Mouse (Mus musculus) liver, embryonic 14.5 days (tissue): ENCODE measurements around the gene Atf3. TPM values are rescaled to one million over a fixed set of nuclear protein-coding genes. Genes with fewer than 3 reads are reported as not detected.

ENCODE experiments used
- ATAC-seq: fragments of 200-750 bp; cut with Nextera tagmentation; 2 replicates; pipeline ENCODE4 v1.8.0; 2017; ENCODE audit warnings: moderate number of reproducible peaks, mild to moderate bottlenecking, moderate library complexity; ENCODE audit not compliant: insufficient read depth
- DNase-seq, 3 experiments: peaks; one replicate each; pipeline ENCODE4 v3.0.0-alpha.2; 2012 to 2013; ENCODE audit warnings: low read depth in 3 of 3, low spot score in 3 of 3
- H3K27ac ChIP-seq: fragments of 300-500 bp; sonication (generic); 2 replicates; pipeline ENCODE4 v1.5.1; 2014; ENCODE audit warnings: moderate library complexity, mild to moderate bottlenecking, control low read depth, inconsistent platforms
- H3K27me3 ChIP-seq: fragments of 300-500 bp; sonication (generic); 2 replicates; pipeline ENCODE4 v1.6.1; 2014; ENCODE audit warnings: mild to moderate bottlenecking, low read length, moderate library complexity; ENCODE audit not compliant: control insufficient read depth, insufficient read depth
- H3K36me3 ChIP-seq: fragments of 300-500 bp; sonication (generic); replicated peaks from 2 replicates; pipeline ENCODE4 v1.6.1; 2014; ENCODE audit warnings: low read depth; ENCODE audit not compliant: control insufficient read depth, insufficient read depth
- H3K4me1 ChIP-seq, 2 experiments: fragments of 200-500 bp in 1 of 2; fragments of 300-500 bp in 1 of 2; sonication (generic) in 1 of 2; replicated peaks; 2 replicates each; pipeline ENCODE4 v1.6.1; 2012 to 2014; ENCODE audit warnings: antibody characterized with exemption in 1 of 2, inconsistent platforms in 1 of 2, low read length in 1 of 2; ENCODE audit not compliant: control insufficient read depth in 2 of 2, insufficient read depth in 2 of 2
- H3K4me2 ChIP-seq: fragments of 300-500 bp; sonication (generic); 2 replicates; pipeline ENCODE4 v1.6.1; 2014; ENCODE audit warnings: low read depth, mild to moderate bottlenecking, control low read depth, moderate library complexity
- H3K4me3 ChIP-seq, 2 experiments: fragments of 200-500 bp in 1 of 2; fragments of 300-500 bp in 1 of 2; sonication (generic) in 1 of 2; 2 replicates each; pipeline ENCODE4 v1.5.1; 2012 to 2014; ENCODE audit warnings: low read depth in 2 of 2, low read length in 2 of 2, mild to moderate bottlenecking in 2 of 2, control low read depth in 1 of 2, inconsistent platforms in 1 of 2, moderate library complexity in 1 of 2; ENCODE audit not compliant: insufficient read depth in 1 of 2
- H3K9ac ChIP-seq: fragments of 300-500 bp; sonication (generic); replicated peaks from 2 replicates; pipeline ENCODE4 v1.6.1; 2014; ENCODE audit warnings: mild to moderate bottlenecking, control low read depth, moderate library complexity
- H3K9me3 ChIP-seq: fragments of 300-500 bp; sonication (generic); 2 replicates; pipeline ENCODE4 v1.6.1; 2016; ENCODE audit warnings: low read length, mixed read lengths; ENCODE audit not compliant: control insufficient read depth
- CTCF ChIP-seq: IDR thresholded peaks from 2 replicates; pipeline ENCODE4 v1.5.1; 2016; ENCODE audit warnings: antibody characterized with exemption, low read depth, control low read depth
- EP300 ChIP-seq: IDR thresholded peaks from 2 replicates; pipeline ENCODE4 v1.6.1; 2016; ENCODE audit warnings: antibody characterized with exemption, low read depth
- WGBS: fragments of 180-500 bp; shearing (Covaris S2); extraction: QIAGEN DNeasy Blood & Tissue Kit; methylation state at CpG from one replicate; pipeline ENCODE4 v1.1.7; 2014; ENCODE audit not compliant: insufficient replicate concordance; 5-methylcytosine and 5-hydroxymethylcytosine counted together
- polyA plus RNA-seq, 2 experiments: library from polyadenylated mRNA; depleted of rRNA in 1 of 2; stranded (reverse) in 1 of 2; unstranded in 1 of 2; fragments of >200 nt; fragmentation: Nextera tagmentation in 1 of 2; extraction: Ambion mirVana in 1 of 2; gene quantifications; 2 replicates each; pipeline versions ENCODE4 v1.2.1 to v1.2.3; 2012 to 2014

The Atf3 gene
- polyA plus RNA-seq, 2 experiments = 0.76 to 1.3 TPM

- Histone ChIP-seq H3K27me3 (no peaks in the 10 kb centered on the region), H3K36me3 (no peaks in the 10 kb centered on the region), H3K9ac (no peak overlapping the region), H3K4me3 (no peak overlapping the region), H3K27ac (no peak overlapping the region), H3K9me3 (no peaks in the 10 kb centered on the region), H3K4me1 (no peaks in the 10 kb centered on the region; a peak in 1 of 4 replicates), H3K4me2 (no peak overlapping the region)
- DNase-seq (no peak), ATAC-seq (no peak)
- no peak for TF ChIP-seq EP300
- TF ChIP-seq CTCF = no peak
- WGBS = 61% methylated on average over 6 of the region's 6 CpGs
These were observed 18.1 kb upstream of the Atf3 start for GRCm38 (mm10) chr1:191235788-191236542.

GRCm38 (mm10) chr1:191234837-191235236 lies 17.0 kb upstream of the Atf3 start:
- TF ChIP-seq CTCF (no peak), EP300 (no peak)
- 22% methylated on average over 4 of the region's 4 CpGs for WGBS
- H3K27ac ChIP-seq = no peak overlapping the region
- no peak overlapping the region for H3K4me2 ChIP-seq
- H3K27me3 ChIP-seq = no peaks in the 10 kb centered on the region
- H3K4me3 ChIP-seq = no peak overlapping the region
- H3K9ac ChIP-seq = no peak overlapping the region
- H3K4me1 ChIP-seq = no peaks in the 10 kb centered on the region; a peak in 1 of 4 replicates
- no peaks in the 10 kb centered on the region for H3K36me3 ChIP-seq
- DNase-seq (no peak), ATAC-seq (no peak)
- no peaks in the 10 kb centered on the region for H3K9me3 ChIP-seq

GRCm38 (mm10) chr1:191230355-191230931 lies 12.6 kb upstream of the Atf3 start:
- Histone ChIP-seq H3K9me3 (no peaks in the 10 kb centered on the region), H3K4me3 (no peak overlapping the region), H3K27ac (no peak overlapping the region), H3K27me3 (no peaks in the 10 kb centered on the region), H3K4me2 (no peak overlapping the region), H3K4me1 (no peaks in the 10 kb centered on the region), H3K9ac (no peak overlapping the region), H3K36me3 (no peaks in the 10 kb centered on the region)
- WGBS = 47% methylated on average over 6 of the region's 6 CpGs
- ATAC-seq = no peak
- no peak for TF ChIP-seq CTCF
- TF ChIP-seq EP300 = no peak
- no peak for DNase-seq

- no peak overlapping the region for H3K27ac ChIP-seq
- H3K9me3 ChIP-seq = no peaks in the 10 kb centered on the region
- H3K4me3 ChIP-seq = no peak overlapping the region
- no peaks in the 10 kb centered on the region for H3K36me3 ChIP-seq
- TF ChIP-seq CTCF (no peak), EP300 (no peak)
- H3K4me1 ChIP-seq = peaks cover 0 to 9% of the 10 kb centered on the region in 2 experiments; a peak in 3 of 4 replicates
- no peak for DNase-seq
- ATAC-seq = no peak
- no peaks in the 10 kb centered on the region for H3K27me3 ChIP-seq
- no peak overlapping the region for H3K9ac ChIP-seq
- no peak overlapping the region for H3K4me2 ChIP-seq
- WGBS = 76% methylated on average over 2 of the region's 2 CpGs
These were observed 8.7 kb upstream of the Atf3 start for GRCm38 (mm10) chr1:191226570-191226969.

- no peak for TF ChIP-seq EP300
- no peak for TF ChIP-seq CTCF
- H3K4me2 ChIP-seq = no peak overlapping the region
- ATAC-seq = no peak
These were observed 7.9 kb upstream of the Atf3 start for GRCm38 (mm10) chr1:191225771-191226170.

More at GRCm38 (mm10) chr1:191225771-191226170, 7.9 kb upstream of the Atf3 start:
- no peak for DNase-seq
- Histone ChIP-seq H3K9me3 (no peaks in the 10 kb centered on the region), H3K4me1 (peaks cover 0 to 9% of the 10 kb centered on the region in 2 experiments; a peak in 3 of 4 replicates), H3K36me3 (no peaks in the 10 kb centered on the region), H3K27me3 (no peaks in the 10 kb centered on the region), H3K9ac (no peak overlapping the region), H3K27ac (no peak overlapping the region), H3K4me3 (no peak overlapping the region)
- WGBS = 65% methylated on average over 2 of the region's 2 CpGs
